Mouse (Mus musculus) c-Kit-positive CD71-positive TER-119-negative erythroid progenitor cells, embryonic 14.5 days (primary cell): ENCODE results near the gene Zfp275.
"Not testable (repeated sequence)": the region's sequence is repeated elsewhere in the genome, so short reads cannot be mapped to it uniquely, and the experiment has no call there.

Source experiments
- DNase-seq: peaks from one replicate; pipeline ENCODE4 v3.0.0-alpha.2; 2013; ENCODE audit warnings: low read depth

The Zfp275 gene

DNA sequence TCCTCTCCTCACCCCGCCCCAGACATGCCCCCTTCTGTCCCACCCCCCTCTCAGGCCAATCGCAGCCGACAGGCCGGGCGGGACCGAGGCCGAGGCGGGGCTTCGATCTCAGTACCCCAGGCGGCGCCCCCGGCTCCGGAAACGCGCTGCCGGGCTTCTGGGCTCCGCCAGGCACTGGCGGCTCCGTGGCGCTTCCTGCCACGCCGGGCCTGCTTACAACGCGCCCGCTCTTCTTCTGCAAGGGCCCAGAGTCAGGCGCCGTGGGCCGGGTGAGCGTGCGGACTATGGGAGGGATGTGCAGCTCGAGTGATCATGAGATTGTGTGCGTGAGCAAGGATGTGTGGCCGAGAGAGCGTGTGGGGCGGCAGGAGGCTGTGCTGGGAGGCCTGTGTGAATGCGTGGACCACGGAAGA lies at the start of gene Zfp275:
Gene Zfp275 (plus strand): TSS at position 139 of the 413 bp plus-strand sequence.
- no peak for DNase-seq

DNA sequence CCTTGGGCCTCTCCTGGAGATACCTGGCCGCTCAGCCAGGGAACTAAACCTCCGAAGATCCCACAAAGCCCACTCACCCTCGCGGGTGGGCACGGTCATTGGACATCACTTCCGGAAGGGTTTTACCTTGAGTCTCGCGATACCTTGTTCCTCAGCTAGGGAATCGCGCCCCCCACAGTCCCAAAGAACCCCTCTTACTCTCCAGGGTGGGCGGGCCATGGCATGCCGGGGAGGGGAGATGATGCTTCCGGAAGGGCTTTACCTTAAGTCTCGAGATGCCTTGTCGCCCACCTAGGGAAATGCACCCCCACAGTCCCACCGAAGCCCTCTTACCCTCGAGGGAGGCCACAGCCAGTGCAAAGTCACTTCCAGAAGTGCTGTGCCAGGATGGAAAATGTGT lies 49.5 kb upstream of the Zfp275 start, which contains the start of the genes Xlr5a and Xlr5c:
Gene Xlr5a (minus strand): TSS at position 101 of the 400 bp plus-strand sequence.
Gene Xlr5c (minus strand): TSS at position 101 of the 400 bp plus-strand sequence.
- DNase-seq, result not testable (repeated sequence)

DNA sequence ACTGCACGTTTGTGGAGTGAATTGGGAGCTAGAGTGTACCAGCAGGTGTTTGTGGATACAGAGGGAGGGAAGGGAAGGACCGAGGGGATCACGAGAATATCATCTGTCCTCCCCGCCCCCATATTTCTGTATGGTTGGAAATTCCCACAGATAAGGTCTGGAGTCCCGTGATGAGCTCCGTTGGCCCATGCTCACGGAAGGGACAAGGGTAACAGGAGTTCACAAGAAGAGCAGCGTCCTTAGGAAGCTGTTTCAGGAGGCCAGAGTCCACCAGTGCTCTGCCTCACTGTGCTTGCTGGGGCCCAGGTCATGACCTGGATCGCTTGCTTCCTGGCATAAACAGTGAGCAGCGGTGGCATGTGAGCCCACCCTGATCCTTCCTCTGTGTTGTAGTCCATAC lies 46.7 kb upstream of the Zfp275 start:
- not testable (repeated sequence) for DNase-seq

DNA sequence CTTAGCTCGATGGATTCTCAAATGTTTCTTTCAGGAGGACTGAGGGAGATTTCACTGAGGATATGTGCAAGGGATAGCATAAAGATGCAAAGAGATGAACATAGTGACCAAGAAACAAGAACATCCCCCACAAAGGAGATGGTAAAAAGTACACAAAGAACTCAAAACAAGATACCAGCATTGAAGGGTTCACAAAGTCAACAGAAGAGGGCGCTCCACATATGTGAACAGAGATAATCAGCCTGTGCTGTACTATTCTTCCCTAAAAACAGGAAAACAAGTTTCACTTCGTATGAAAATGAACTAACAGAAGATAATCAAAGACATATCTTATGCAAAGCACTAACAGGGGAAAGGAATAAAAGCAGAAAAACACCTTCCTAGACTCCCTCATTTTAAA lies 29.9 kb upstream of the Zfp275 start:
- peak; percentile 9 for DNase-seq

DNA sequence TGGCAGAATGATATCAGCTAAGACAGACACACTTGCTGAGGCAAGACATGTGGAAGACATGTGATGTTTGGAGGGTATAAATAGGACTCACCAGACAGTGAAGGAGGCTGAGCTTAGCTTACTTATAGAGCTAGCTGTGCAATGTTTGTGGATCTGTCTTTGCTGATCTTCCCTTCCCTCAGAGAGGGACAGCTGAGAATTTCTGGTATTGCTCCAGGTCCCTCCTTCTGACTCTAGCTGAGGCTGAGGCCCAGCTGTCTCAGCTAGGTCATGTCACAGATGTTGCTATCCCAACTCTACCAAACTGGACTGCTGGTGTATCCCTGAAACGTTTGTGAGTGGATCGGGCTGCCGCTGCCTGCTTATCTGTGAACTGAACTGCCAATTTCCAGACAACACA lies 21.4 kb upstream of the Zfp275 start:
- DNase-seq, result no peak

DNA sequence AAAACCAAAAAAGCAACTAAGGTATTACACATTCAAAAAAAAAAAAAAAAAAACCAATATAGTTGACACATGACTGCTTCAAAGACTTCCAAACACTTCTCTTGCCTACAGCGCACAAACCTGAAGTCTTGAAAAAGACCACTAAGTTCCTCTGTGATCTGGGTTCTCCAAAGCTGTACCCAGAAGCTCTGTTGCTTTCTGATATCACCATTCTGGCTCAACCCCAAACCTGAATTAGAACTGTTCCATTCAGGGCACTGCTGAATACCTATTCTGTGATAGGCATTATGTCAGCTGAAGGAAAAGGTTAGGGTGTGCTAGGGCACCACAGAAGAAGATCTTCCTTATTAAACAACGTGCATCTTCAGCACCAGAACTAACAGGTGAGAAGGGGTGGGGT lies 15.2 kb upstream of the Zfp275 start:
- no peak for DNase-seq

DNA sequence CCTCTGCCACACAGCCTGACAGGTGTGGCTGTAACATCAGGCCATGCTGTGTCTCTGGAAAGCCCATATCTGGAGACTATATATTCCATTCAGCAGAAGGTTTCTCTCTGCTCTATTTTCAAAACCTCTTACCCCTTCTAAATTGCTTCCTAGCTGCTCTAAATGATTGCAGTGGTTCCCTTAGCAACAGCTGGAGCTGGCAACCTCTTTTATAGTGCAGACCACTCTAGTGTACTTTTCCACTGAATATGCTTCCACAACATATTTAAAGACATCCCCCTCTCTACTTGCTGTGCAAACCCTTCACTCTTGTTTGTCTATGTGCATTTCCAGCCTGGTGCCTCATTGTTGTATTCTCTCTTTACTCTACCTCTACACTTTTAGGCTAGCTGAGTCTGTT lies 8.9 kb upstream of the Zfp275 start:
- DNase-seq, result no peak

DNA sequence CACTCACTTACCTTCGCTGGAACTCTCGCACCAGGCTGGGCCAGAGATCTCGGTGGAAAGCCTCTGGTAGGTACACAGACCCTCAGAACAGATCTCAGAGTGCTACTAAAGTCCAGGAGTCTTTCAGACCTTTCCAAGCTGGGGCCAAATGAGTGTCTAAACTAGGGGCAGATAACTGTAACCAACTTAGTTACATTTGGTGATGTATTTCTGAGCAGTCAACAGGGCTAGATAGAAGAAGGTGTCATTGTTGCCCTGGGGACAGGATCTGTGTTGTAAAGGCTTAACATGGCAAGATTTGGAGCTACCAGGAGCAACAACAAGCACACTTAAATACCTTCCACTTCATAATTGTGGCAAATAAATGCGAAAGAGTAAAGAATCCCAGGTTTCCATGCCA lies 5.7 kb upstream of the Zfp275 start, which contains the start of gene Gm45015:
Gene Gm45015 (minus strand): TSS at position 101 of the 400 bp plus-strand sequence.
- DNase-seq, result no peak

DNA sequence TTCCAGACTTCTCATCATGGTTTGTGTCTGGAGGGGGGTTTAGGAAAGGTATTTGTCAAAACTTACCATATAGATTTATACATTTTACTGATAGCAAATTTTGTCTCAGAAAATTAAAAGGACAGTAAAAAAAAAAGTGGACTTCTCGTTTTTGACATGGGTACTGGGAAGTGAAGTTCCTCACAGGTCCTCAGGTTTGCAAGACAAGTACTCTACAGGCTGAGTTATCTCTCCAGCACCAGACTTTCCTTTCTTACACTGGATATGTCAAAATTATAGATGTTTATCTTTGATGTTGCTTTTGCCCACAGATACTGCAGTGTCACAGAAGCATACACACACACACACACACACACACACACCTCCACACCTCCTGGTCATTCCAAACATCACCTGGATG lies 948 bp upstream of the Zfp275 start:
- no peak for DNase-seq

DNA sequence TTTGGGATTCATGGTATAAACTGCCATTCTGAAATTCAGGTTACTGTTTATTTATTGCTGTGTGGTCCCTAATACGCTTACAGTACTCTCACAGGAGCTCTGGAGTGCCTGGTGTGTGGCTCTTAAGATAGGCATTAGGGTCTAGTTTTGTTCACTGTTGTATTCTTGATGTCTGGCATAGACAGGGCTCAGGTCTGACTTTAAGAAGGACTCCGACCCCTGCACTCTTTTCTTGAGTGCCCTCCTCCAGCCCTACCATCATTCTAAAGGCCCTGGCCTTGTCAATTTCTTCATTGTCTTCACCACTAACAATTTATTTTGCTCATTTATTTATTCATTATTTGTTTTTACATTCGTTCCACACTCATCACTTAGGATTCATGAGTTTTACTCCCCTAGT lies 353 bp upstream of the Zfp275 start:
- DNase-seq, result no peak

DNA sequence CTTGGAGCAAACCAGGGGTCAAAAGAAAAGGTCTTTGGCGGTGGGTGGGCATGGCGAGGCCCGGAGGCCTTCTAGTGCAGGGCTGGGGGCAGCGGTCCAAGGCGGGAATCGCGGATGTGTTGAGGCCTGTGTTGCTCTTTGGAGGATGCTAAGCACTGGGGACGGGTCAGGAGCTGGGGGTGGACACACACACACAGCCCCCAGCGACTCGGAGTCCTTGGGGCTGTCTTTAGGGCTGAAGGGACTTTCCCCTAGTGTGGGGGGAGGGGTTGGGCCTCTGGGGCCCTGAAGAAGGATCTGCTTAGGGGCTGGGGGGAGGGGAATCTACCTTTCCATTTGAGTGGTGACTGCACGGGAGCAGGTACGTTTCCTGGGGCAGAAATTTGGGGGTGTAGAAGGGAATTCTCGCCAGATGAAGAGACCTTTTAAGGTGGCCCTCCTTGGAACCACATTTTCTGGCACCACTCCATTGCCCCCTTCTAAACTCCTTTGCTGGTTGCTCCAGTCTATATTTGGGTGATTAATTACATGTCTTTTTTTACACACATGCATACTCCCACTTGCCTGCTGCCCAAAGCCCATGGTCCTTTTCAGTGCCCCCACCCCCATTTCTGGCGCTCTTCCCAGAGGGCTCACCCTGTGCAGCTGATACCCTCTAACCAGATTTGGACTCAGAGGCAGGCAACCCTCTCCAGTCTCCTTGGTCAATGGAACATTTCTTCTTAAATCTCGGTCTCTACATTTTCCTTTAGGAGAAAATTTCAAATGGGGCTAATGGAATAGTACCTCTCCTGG lies 717 bp downstream of the Zfp275 start:
- no peak for DNase-seq

DNA sequence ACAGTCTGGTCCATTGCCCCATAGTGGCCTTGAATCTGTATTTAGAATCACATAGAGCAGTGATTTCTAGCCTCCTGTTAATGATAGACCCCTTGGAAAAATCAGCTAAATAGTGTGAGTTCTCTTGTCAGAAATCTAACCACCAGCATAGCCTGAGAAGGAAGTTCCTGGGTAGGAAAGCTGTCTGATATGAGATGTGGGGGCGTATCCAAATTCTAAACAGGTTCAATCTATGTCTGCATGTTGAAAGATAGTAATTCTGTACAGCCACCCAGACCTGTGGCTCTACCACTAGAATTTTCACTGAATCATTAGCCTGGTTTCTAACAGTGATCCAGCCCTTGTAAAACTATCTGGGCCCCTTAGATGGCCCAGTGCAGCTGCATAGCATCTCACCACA lies 1.4 kb downstream of the Zfp275 start:
- DNase-seq, result peak; percentile 30

DNA sequence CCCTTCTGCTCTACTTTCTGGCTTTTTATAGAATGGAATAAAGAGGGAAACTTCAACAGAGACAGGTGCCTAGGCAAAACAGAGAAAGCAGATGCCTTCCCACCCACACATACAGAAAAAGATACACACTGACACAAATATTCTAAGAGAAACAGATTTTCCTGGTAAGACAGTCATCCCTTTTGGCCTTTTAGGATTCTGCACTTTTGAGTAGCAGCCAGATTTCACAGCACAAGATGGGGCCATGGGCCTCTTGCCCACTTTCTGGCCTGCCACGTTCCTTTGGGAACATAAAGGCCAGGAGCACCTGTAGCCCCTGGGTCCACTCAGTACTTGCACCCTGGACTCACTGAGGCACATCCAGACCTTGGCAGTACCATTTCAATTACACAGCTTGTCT lies 1.9 kb downstream of the Zfp275 start:
- DNase-seq, result no peak

DNA sequence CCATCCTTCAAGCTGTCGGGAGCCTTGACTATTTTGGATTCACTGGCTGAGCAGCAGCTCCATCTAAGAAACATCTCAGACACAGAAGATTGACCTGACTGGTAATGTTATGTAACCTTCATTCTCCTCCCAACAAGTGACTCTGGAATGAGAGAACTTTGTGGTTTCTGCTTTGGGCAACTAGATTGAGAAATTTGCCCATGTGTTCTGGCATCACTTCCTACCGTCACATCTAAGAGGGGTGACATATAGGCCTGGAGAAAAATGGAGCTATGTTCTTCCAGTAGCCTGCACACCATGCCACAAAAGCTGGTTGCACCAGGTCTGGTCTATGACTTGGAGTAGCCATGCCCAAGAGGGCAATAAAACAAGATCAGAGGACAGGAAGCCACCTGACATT lies 13.7 kb downstream of the Zfp275 start:
- DNase-seq, result no peak

DNA sequence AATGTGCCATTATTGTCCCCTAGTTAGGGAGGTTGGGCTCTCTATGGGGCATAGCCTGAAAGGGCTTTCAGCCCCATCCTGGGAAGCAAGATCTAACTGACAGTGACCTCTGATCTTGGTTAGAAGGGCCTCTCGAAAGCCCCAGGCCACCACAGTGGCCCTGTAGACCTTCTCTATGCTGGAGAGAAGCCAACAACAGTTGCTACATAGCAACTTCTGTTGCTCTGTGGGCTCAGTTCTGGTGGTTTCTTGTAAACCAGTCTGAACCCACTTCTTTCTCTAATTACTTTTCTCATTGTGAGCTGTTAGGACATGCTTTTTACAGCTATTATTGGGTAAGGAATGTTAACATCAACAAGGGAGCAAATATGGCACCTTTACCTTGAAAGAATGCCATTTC lies 14.3 kb downstream of the Zfp275 start:
- no peak for DNase-seq

DNA sequence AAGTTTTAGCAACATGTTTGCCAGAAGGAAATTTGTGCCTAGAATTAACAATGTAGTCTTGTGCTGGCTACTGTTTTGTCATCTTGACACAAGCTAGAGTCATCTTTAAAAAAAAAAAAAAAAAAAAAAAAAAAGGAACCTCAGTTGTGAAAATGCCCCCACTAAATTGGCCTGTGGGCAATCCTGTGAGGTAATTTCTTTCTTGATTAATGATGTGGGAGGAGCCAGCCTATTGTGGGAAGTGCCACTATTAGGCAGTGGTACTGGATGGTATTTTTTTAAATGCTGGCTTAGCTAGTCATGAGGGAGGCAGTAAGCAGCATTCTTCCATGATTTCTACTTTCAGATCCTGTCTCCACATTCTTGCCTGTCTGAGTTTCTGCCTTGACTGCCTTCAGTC lies 20.9 kb downstream of the Zfp275 start:
- DNase-seq, result no peak

DNA sequence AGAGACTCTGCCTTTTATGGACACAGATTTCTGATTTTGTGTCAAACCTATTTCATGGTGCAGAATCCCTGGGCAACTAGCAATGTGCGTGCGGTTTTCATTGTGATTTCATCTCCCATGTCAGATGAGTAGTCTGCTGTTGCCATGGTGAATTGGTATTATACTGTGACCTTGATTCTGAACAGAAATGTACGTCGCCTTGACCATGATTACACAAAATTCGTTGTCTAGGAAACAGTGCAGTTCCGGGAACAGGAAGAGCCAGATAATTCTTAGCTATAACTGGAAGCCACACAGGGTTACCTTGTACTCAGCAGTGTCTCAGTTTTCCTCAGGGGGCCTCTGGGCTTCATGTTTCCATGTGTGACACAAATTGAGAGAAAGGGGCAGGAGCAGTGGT lies 42.0 kb downstream of the Zfp275 start:
- DNase-seq, result no peak

DNA sequence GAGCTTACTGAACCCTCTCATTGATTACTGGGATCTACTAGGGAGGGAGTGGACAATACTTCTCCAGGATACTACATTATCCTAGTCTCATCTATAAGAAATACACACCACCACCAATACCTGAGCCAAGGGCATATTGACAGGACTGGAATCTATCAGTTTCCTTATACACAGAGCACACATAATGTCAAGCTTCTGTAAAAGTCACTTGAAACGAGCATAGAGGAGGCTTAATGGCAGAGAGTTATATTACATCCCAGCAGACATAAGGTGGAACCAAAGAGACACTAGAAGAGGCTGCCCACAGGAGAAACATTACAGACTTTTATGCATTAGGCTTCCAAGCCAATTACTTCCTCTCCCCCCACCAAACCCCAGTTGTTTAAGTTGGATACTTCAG lies 42.5 kb downstream of the Zfp275 start:
- no peak for DNase-seq

DNA sequence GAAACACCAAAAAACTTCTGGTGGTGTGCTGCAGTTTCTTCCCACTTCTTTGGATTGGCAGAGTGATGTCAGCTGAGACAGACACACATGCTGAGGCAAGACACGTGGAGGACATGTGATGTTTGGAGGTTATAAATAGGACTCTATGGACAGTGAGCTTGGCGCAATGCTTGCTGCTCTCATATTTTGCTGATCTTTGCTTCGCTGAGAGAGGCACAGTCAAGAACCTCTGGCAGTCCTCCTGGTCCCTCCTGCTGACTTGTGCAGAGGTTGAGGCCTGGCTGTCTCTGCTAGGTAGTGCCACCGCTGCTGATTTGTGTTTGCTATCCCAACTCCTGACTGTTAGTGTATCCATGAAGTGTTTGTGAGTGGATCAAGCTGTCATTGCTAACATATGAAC lies 49.1 kb downstream of the Zfp275 start:
- no peak for DNase-seq

DNA sequence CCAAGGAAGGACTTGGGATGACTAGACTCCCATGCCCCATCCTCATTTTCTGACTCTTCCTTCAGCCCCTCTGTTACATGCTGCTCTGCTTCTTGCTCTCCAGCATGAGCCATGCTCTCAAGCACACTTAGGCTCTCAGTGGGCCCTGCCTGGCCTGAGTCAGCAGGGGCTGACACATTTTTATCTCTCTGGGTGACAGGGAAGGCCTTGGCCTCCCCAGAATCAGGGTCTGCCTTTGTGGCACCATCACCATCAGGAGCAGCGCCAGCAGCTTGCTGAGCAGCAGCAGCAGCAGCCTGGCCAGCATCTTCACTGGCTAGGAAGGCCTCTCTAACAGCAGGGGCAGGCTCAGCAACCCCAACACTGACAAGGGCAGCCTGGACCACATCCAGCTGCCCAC lies 54.0 kb downstream of the Zfp275 start:
- DNase-seq, result no peak

DNA sequence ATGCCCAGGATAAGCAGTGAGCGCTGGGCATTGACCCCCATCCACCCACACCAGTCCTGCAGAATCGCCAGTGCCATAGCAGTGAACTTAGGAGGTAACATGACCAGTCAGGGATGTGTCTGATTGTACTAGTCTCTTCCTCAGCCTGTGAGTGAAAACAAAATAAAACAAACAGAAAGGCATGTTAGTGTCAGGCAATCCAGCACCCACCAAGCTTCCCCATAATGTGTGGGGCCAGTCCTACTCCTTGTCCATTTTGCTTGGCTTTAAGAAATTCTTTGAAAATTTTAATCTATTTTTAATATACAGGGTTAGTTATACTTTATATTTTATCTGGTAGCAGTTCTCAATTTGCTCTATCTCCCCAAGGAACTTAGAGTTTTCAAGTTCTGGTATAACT lies 56.2 kb downstream of the Zfp275 start, which contains the start of gene Gm18336:
Gene Gm18336 (minus strand): TSS at position 101 of the 400 bp plus-strand sequence.
- DNase-seq, result not testable (repeated sequence)

DNA sequence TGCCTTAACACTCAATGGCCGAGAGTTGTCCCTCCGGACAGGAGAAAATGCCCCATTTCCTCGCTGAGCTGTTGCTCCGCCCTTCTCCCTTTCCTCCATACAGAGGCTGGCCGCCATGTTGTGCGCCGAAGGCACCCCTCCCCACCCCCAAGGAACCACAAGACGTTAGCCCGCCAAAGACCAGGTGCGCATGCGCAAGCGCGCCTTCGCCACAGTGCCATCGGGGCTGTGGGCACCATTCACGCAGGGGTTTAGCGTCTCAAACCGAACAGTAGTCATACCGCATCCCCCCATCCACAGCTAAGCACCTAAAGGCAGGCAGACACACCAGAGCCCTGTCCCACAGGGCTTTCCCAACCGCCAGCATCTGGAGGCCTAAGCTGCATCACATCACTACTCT lies 58.5 kb downstream of the Zfp275 start:
- no peak for DNase-seq

DNA sequence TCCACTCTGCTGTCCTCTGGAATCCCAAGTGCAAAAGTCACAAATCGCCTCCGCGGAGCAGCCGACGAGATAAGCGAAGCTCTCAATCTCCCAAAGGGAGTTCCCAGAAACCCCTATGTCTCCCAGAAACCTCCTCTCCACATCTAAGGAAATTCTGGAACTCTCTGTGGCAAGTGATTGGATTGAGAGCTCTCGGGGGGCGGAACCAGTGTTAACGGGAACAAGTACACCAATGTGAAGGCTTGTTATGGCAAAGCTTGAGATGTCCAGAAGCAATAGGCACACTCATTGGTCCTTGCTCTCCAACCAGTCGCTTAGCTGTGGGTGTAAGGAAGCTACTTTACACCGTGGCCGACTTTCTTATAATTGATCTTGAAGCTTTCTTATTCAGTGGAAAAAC lies 59.2 kb downstream of the Zfp275 start:
- DNase-seq, result no peak
